Comparison of ENCODE assay signal across 13 mouse cellular contexts in the genomic region with DNA sequence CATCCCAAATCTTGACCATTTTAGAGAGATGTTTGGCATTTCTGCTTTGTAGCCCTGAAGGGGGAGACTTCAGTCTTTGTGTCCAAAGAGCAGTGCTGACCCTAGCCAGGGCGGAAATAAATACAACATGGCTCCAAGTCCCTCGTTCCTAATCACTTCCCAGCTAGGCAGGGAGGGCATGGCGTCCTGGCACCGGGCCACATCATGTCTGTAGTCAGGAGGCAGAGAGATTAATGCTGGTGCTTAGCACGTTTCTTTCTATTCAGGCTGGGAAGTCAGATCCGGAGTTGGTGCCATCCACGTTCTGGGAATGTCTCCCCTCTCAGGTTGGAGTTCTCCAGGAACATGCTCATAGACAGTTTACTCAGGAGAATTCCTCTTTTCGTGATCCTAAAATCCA.
DNase-seq lines count a peak whose midpoint lies in the region.
"Had no signal": no experiment of that assay in that cellular context is flagged by ENCODE, and none has a peak within 500 bp of the region (broad histone marks: within the 10 kb centered on the region; RNA-seq: fewer than 3 reads in every experiment).

No protein-coding gene starts in this region.

- intact Hi-C loops in left cerebral cortex, postnatal 4 days (cut with DNase I), result no loop called here
- intact Hi-C loops in left cerebral cortex, postnatal 14 days (cut with DNase I), result no loop called here

- DNase-seq in adrenal gland, postnatal 14 days, result peak; percentile 32
- DNase-seq in adrenal gland, adult 18-20 months (ENCODE audit: low spot score in 2 of 2), result no peak
- DNase-seq in heart, postnatal 4 days, result peak; percentile 18
- no peak for DNase-seq in heart, adult 9 months (ENCODE audit: low spot score in 2 of 2)
- DNase-seq in left cerebral cortex, postnatal 4 days, result peak; percentile 58
- no peak for DNase-seq in left cerebral cortex, postnatal 14 days (ENCODE audit: low spot score in 2 of 2)
- peak; percentile 39 for DNase-seq in ovary, postnatal 36 days (ENCODE audit: low spot score)
- no peak for DNase-seq in ovary, adult 18-20 months (ENCODE audit: low spot score)
- DNase-seq: cerebellum, adult 18-20 months; embryo, embryonic 11 days; gastrocnemius, postnatal 14 days; layer of hippocampus, adult 9-11 months; thymus, postnatal 14 days had no signal

Comparison
In these comparisons a context has a peak if more than half of its experiments do, and no peak if none do; other contexts are left out.
1. DNase-seq: peak in adrenal gland, postnatal 14 days (single experiment), heart, postnatal 4 days (single experiment), left cerebral cortex, postnatal 4 days (single experiment) and ovary, postnatal 36 days (single experiment); none in adrenal gland, adult 18-20 months (0 of 2), heart, adult 9 months (0 of 2), left cerebral cortex, postnatal 14 days (0 of 2) and ovary, adult 18-20 months (single experiment).